Mouse (Mus musculus) induced T-regulatory cell, adult 2 months (primary cell): ENCODE results near the gene Snrpb2.

Source experiments
- DNase-seq: peaks from one replicate; pipeline ENCODE4 v3.0.0-alpha.2; 2012; ENCODE audit warnings: low read depth

Snrpb2 gene

DNA sequence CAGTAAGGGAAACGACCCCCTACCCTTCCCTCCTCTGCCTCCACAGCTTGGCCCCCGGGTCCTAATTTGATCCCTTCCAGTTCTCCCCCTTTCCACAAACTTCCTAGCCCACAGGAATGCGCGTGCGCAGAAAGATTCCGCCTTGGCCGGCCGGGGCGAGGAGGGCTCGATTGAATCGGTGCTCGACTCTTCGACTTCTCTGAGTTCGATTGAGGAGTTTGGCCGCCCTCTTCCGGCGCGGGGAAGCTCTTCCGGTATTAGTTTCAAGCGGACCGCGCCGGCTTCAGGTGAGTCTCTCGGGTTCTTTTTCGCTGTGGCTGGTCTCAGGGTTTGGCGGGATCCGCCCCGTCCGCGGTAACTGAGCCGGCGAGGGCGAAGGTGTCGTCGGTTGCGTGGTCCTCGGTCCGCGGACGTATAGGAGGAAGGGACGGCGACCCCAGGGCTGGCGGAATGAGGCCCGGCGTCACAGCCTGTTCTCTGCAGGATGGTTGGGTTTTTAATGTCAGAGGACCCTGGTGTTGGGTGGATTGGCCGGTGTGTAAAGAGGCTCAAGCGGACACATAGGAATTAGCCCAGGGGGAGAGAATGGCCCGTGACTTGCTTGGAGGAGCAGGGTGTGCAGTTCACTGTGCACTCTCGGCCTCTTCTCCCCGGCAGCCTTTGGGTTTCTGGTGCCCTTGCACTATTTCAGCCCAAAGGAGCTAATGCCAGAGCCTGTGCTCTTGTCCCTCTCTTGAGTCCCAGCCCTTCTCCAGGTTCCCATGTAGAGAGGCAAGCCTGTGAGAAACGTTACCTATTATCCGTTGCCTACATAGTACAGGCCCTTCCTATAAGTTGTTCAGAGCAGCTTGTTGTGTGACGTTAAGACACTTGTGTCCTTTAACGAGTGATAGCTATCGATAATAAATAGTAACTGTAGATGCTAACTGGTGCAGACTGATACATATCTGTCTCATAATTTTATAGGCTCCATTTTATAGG is at the start of gene Snrpb2:
Snrpb2 (plus strand) TSS at position 228 of the 981 bp plus-strand sequence.
- DNase-seq = peak; percentile 93

DNA sequence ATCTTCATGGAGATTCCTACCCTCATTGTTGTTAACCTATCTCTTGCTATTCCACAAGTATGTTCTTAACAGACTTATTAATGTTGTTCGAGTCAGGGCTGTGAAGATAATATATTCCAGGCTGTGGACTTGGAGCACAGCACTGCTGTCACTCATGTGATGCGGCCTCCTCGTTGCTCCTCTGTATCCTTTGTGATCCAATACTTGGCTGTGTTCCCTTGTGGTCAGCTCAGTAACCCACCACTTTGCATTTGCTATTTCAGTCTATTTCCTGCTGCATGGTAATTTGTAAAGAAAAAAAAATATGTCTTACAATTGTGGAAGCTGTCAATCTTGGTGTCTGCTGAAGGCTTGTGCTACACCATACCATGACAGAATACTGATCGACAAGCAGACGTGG is 49.8 kb upstream of the Snrpb2 start:
- DNase-seq = no peak

DNA sequence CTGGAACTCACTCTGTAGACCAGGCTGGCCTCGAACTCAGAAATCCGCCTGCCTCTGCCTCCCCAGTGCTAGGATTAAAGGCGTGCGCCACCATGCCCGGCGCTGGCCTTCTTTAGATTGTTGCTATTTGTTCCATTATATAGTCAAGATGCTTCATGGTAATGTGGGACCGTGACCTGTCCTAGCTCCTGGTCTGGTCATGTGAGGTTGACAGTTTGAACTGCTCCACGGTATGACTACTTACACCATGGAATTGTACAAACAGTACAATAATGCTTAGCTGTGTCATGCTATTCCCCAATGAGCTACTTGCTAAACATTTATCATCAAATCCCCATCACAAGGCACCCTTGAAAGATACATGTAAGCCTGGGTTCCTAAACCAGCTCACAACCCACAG is 44.8 kb upstream of the Snrpb2 start:
- DNase-seq = no peak

DNA sequence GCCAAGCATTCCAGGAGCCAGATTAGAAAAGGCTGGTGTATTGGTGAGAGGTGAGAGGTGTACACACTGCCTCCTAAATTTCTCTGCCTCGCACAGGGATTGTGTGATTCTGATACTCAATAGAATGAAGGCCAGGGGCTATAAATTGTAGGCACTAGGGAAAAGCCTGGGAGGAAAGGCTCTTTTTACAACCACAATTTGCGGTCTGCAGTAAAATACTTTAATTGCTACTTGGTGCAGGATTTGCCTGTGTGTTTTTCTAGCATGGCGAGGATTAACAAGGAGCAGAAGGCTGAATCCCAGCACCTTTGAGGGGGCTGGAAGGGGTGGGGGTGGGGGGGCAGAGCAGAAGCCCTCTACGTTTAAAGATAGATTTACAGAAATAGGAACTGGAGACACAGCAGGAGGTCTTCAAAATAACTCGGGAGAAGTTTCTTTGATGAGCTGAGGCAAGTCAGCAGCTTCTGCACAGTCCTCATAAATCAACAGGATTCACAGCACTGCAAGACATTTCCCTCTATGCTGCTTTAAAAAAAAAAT is 44.2 kb upstream of the Snrpb2 start:
- no peak for DNase-seq

DNA sequence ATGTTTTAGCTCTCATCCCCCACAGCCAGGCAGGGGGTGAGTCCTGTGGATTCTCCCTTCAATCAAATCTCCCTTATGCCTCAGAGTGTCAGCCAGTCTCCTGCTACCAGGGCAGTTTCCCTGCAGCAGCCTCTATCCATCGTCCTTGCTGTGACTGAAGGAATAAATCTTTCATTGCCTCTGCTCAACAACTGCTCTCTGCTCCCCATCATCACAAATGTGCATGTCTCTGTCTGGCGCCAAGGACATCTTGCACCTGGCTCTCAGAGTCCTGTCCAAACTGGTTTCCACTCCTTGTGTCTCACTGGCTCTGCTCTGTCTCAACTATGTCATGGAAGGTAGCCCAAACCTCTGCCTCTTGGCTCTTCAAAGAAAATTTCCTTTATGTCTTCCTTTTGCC is 43.1 kb upstream of the Snrpb2 start:
- no peak for DNase-seq

DNA sequence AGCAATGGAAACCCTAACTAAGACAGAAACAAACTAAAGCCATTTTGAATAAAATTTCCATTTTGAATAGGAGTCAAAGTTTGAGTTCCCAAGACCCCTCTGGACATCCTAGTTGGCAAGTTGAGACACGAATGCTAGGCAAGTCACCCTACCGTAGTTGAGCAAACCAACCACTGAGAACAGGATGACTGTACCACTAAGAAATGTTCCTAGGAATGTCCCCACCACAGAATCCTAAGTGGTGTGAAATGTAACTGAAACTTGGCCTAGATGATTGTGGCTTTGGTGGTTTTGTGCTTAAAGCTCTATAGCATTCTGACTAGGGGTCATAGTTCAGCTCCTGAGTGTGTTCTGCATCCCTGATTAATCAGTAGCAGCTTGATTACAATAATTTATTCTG is 39.5 kb upstream of the Snrpb2 start:
- no peak for DNase-seq

DNA sequence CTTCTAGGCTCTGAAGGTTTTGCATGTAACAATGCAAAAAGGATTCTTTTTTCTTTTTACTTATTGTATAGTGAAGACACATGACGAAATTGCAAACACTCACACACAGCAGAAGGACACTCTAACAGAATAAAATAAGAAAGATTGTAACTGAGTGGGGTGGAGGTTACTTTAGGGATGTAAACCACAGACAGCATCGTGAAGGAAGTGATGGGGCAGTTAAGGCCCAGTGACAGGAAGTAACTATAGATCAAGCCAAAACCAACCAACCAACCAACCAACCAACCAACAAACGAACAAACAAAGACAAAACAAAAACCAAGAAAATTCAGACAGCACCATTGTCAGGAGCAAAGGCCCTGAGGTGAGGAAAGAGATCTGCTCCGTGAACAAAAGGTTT is 38.6 kb upstream of the Snrpb2 start:
- DNase-seq = no peak

DNA sequence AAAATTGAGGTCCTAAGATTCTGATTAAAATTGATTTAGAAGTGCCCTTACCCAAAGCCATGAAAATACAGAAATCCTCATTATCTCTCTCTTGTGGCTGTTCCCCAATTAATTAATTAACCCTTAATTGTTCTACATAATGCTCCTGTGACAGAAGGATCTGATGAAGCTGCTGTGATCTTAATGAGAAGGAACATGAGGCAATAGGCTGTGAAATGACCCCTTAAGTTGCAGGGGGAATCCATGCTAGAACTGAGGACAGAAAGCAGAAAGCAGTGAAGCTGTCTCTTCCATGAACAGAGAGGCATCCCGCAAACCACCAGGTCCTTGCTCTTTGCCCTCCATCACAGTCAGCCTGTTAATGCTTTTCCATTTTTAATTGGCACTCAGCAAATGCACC is 31.6 kb upstream of the Snrpb2 start:
- DNase-seq = no peak

DNA sequence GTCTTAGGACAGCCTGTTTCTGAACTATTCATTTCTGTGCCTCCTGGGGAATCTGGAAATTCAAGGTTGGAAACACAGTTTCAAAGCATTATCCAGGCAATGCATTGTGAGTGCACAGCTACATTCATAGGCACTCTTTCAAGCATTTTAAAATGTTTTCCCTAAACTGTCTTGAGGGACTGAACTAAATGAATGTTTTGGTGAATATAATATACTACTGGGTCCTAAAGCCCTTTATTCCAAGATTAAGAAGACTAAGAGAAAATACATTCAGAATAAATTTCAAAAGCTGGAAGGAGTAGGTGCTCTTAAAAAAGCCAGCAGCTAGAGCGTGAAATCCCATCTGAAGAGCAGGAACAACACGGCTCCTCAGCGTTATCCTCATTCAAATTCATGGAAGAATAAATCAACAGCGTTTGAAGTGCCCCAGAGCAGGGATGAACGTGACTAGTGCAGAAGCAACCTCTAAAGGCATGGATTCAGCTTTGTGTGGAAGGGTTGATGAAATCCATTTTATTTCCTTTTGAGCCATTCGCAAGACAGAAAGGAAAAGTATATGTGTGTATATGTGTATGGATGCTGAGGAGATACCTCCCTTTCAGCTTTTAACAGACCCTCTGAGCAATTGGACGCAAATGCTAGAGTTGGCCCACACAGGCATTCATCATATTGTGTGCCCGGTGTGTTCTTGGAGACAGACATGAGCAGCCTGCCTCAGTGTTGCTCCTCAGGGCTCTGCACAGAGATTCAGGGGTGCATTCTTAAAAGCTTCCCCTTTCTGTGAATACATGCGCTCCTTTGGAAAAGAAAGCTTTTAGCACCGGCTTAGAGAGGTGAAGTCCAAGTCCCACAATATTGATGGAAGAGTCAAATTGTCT is 30.2 kb upstream of the Snrpb2 start:
- no peak for DNase-seq

DNA sequence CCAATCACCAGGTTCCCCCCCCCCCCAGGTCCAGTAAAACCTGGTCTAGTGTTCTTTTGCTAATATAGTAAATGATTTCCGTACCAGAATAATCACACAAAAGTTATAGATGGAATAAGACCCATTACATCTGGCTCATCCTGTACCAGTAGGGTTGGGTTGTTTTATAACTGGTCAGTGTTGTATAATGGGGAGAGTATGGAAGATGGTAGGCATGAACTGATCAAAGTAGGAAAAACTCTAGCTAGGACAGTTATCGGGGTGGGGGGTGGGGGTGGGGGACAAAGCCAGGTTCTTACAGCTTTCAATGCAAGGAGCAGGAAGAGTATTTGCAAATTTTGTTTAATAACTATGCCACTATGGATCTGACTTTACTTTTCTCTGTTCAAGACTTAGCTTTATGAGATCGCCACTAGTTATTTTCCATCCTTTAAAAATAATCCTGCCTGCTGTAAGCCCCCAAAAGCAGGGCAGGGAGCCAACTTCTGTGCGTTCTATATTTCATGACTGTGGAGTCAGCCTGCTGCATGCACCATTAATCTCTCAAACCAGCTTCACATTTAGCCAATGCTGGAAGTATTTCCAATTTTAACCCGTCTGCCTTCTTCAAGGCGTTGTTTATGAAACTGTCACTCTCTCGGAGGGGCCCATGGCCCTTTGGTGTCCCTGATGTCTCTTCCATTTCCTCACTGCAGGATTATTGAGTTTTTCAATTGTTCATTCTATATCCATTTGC is 28.3 kb upstream of the Snrpb2 start:
- DNase-seq = no peak

DNA sequence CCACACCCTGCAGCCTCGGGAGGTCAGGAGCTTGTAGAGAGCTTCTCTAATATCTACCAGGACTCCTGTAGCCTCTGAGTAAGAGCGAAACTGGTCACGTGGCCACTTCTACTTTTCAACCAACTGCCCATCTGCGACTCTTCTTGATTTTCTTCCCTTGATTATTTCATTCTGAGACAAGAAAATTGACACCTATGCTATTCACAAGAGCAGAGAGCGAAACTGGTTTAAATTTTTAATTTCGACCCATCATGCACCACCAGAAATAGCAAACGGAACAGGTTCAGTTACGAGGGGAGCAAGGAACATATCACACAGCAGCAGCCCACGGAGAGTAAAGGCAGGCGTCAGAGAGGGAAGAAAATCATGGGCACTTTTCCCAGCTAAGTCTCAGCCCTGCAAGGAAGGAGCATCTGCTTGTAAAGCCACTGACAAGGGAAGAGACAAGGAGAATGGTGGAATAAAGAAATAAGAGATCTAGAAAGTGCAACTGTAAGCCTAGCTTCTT is 27.7 kb upstream of the Snrpb2 start:
- no peak for DNase-seq

DNA sequence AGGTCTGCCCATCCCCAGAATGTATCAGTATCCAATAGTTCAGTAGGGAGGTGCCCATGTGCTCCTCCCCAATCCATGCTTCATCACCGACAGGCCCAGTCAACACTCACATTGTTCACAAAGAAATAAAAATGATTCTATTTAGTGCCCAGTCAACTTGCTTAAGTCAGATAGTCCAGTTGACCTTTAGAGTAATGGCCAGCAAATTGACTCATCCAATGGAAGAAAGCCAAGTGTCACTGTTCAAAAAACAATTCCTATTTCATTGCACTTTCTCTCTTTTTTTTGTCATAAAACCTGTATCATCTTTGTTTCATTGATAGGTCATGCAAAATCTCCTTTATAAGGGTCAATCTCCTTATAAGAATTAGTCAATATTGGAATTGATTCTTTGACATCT is 21.2 kb upstream of the Snrpb2 start:
- DNase-seq = no peak

DNA sequence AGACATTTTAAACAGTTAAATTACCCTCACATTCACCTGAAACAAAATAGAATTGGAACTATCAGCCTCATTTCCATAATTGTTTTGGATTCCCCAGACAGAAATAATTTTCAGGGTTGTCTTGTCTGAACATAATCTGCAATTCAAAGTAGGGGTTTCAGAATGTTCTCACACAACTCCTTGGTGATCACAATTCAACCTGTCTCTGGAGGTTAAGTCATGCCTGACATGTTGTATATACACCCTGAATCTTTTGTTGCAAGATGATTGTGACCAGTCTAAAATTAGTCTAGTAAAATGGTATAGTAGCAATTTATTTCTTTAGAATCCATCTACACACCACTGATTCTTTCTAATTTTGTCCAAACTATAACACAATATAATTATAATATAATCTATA is 7.6 kb upstream of the Snrpb2 start:
- DNase-seq = no peak

DNA sequence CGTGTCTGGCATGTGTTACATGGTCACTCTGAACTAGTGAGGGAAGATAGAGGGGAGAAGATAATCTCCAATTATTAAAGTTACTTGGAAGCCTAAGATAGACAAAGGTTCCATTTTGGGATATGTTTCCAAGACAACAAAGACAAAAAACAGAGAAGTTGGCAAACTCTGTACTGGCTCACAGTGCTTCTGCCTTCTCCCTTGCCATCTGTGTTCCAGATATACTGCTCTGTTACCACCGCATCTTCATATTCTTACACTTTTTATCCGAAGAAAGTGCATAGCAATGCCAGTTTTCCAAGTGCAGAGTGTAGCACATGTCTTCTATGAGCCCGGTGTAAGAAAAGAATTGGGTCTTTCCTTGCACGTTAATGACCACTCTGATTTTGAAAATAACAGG is 6.1 kb upstream of the Snrpb2 start:
- no peak for DNase-seq

DNA sequence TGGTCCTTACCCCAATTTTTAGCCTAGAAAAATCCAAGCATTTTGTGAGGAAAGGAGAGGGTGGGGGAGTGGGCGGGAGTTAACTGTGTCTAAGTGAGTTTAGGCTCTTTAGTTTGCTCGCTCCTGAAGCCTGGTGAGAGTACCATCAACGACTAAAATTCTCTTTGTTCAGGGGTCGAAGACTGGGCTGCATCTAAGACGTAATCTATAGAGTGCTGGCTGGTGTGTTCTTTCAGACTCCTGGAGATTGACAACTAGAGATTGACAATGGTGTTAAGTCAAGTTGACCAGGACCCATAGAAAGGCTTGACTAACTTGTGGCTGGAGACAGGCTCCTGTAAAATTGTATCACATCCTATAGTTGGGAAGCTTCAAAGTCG is 417 bp upstream of the Snrpb2 start:
- DNase-seq = no peak

DNA sequence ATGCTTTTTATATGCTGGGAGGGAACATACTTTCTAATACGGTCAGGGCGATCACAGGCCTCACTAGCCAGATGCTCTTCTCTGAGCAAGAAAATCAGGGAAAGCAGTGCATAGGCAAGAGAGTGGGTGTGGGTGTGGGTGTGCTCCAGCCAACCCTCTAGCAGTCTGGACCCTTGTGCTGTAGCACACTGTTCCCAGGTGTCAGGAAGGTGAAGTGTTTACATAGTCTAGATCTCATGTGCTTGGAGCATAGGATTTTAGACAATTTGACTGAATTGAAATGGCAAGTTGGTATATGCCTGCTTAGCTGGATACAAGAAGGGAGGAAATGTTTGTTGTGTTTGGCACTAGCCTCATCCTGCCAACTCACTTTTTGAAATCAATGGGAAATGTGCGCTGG is 3.1 kb downstream of the Snrpb2 start:
- no peak for DNase-seq

DNA sequence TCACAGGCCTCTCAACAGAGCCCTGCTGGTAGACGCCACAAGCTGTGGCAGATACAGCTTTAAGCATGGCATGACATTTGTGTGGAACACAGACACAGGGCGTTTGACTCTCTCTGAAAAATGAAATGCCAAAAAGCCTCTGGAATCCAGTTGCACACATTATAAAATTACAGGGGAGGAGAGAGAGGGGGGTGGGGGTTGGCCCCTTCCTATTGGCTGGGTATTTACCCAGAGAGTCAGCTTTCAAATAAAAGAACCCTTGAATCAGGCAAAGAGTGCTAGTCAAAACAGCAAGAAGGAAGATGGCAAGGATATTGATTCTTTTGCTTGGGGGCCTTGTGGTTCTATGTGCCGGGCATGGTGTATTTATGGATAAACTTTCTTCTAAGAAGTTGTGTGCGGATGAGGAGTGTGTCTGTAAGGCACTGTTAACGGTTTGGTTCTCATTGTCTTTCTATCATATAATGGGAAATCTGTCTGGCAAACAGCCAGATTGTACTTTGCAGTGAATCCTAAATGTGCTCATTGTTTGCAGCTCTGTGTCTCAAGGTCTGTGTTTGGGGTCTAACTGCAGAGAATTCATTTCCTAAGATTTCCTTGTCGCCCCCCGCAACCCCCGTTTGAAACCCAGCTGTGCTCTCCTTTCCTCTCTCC is 15.5 kb downstream of the Snrpb2 start, which contains the start of gene Otor:
Otor (plus strand) TSS at position 276 of the 654 bp plus-strand sequence.
- DNase-seq = no peak

DNA sequence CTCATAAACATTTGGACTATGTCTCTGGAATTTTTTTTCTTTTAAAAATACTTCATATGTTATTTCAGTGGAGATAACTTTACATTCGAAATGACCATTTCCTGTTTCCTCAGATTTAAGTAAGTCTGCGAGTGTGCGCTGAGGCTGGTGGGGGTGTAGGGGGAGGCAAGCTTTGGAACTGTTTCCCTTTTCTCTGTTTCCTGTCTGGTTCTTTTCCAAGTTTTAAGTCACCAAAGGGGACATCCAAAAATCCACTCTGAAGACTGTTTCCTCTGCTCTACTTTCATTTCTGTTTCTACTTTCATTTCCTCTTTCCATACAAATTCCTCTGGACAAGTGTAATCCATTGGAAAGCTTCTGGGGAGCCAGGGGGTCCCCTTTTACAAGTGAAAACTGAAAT is 18.9 kb downstream of the Snrpb2 start:
- DNase-seq = no peak

DNA sequence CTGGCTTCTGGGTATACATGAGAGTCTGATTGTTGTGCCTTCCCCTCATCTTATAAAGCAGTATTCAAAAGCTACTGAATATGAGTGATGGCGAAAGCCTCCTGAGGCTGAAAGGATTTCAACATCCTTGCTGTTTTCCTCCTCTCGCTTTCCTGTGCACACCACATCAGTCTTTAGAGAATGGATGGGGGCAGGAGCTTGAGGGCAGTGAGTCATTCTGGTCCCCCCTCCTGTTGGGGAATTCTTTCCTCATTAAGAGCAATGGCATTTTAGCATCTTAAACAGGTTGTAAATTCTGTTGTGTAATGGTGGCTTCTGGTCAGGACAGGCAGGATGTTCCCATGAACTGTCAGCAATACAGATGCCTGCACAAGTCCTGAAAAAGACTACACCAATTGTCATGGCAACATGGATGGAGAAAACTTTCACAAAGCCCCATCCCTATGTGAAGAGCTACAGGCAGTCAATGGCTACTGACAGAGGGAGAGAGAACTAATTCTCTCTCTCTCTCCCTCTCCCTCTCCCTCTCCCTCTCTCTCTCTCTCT is 22.1 kb downstream of the Snrpb2 start:
- DNase-seq = no peak

DNA sequence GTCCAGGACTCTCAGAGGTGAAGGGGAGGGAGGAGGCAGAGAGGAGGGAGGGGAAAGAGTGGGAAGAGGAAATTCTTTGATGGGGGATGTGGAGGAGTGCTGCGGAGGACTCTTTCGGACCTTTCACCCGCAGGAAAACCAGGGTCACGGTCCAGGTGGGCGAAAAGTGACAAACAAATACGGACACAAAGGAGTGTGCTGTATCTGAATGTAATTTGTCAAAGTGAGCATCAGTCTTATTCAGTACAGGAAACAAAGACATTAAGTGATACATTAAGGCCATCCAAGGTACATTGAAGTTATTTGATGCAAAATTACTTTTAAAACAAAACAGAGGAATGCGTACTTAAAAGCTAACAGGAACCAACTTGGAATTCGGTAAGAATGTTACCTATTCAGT is 27.0 kb downstream of the Snrpb2 start:
- no peak for DNase-seq

DNA sequence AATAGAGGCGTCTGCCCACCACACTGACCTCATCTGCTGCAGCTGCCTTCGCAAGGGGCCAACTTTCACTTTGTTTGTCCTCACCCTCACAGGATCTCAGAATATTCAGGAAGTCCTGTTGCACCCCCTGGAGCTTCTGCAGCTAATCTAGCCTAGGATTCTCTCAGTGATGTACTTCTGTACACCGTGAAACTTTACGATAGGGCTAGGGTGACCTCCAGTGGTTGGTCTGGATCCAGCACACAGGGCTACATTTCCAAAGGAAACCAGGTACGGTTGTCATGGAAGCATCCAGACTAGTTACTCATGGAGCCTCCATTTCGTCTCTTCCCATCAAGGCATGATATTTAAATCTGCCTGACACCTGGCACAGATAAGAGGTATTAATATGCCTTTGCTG is 30.9 kb downstream of the Snrpb2 start:
- DNase-seq = peak; percentile 7
